Mouse (Mus musculus) naive thymus-derived CD4-positive, alpha-beta T cell, adult 2 months (primary cell): ENCODE results near the gene Vopp1.

Source experiments
- DNase-seq: peaks from one replicate; pipeline ENCODE4 v3.0.0-alpha.2; 2011; ENCODE audit warnings: low read depth

Gene Vopp1

GRCm38 (mm10) chr6:57702743-57703499 is 122.0 kb downstream of the Vopp1 start:
- DNase-seq, result peak; percentile 95

- DNase-seq, result no peak
These were observed 122.6 kb downstream of the Vopp1 start, which contains the start of gene Lancl2 for GRCm38 (mm10) chr6:57702376-57702742. Lancl2 (plus strand) TSS chr6:57702540.

DNA sequence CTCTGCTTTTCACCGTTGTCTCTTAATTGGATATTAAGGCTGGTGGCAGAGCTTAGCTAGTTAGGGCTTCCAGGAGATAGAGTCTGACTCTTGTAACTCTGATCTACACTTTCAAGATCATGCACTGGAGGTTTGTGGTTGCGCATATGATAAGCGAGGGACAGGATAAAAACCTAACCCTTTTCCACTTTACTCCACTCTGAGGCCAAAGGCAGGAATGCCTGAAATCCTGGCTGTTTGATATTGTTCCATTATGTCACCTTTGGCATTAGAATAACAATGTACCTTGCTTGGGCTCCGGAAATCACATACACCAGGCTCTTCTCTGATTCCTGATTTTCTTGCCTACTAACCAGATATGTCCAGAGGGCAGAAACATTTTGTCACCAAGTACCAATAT is 123.3 kb downstream of the Vopp1 start:
- DNase-seq, result no peak

- DNase-seq, result no peak
These were observed 131.8 kb downstream of the Vopp1 start for GRCm38 (mm10) chr6:57693116-57693515.

GRCm38 (mm10) chr6:57691467-57692261 is 133.3 kb downstream of the Vopp1 start, which contains the start of gene Pyurf:
Pyurf (minus strand) TSS chr6:57692078.
- DNase-seq, result peak; percentile 92

- no peak for DNase-seq
These were observed 140.8 kb downstream of the Vopp1 start for GRCm38 (mm10) chr6:57684156-57684555.
